Mouse (Mus musculus): ENCODE results near the gene Rin3. TPM values are rescaled to one million over a fixed set of nuclear protein-coding genes. Genes with fewer than 3 reads are reported as not detected.

Rin3 gene
- total RNA-seq, 2 experiments from 2014 or later = 14.0 to 17.5 TPM

DNA sequence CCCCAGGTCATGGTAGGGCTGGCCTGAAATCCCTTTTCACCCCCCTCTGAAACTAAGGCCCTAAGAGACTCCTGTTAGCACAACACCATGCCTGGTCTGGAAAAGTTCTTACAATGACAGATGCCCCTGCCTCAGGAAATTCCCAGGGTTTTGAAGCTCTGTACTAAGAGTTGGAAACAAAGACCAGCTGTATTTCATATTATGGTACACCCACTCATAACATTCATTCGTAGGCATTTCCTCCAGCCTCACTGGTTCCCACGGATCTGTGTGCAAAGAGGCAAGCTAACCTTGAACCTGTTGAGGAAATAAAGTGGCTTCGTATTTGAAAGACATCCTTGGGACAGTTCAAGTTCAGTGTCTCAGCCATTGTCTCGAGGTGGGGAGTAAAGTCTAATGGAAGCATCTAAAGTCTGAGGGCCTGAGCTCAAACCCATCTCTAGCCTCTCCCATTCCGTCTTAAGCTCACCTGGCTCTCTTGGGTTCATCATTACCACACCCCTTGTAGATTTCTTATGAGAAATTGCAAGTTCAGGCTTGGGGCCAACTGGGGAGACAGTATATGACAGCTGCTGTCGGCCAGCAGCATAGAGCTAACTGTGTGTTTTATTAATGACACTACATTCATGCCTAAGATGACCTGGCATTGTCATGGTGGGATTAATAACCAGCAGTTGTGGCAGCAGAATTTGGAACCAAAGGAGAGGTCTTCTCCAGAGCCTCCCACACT, 41.5 kb downstream of the Rin3 start:
- DNase-seq (ENCODE audit: low spot score) = no peak

GRCm38 (mm10) chr12:102324886-102325220, 42.0 kb downstream of the Rin3 start:
- no peak for DNase-seq (ENCODE audit: low spot score)
- intact Hi-C loops (cut with DNase I) = loop anchor here (2.0 kb wide), 1 partner anchor 16 kb away; no protein-coding TSS in a partner anchor

More for the DNA sequence above, 41.5 kb downstream of the Rin3 start:
- intact Hi-C loops (cut with DNase I) = loop anchor here (2.0 kb wide), 1 partner anchor 16 kb away; no protein-coding TSS in a partner anchor

DNA sequence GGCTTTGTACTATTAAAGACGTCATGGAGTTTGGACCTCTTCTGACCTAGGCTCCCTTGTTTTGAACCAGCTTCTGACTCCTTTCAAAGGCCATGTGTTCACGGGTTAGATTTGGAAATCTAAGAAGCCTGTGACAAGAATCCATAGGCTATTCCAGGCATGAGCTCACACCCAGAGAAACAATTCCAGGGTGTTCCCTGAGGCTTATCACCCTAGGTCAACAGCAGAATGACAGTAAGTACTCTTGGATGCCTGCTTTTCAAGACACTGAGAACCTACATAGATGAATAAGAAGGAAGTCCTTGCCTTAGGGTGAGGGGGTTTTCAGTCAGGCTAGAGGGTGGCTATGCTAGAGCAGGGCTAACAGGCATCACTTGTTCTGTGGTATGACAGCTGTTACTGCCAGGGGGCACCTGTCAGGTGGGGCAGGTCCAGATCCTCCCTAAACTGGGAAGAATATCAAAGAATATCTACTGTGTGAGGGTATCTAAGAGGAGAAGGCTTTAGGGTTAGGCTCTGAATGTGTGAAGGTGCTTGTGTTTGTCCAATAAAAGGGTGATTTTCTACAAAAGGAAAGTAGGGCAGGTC, 44.0 kb downstream of the Rin3 start:
- no peak for DNase-seq (ENCODE audit: low spot score)
- intact Hi-C loops (cut with DNase I) = no loop called here

DNA sequence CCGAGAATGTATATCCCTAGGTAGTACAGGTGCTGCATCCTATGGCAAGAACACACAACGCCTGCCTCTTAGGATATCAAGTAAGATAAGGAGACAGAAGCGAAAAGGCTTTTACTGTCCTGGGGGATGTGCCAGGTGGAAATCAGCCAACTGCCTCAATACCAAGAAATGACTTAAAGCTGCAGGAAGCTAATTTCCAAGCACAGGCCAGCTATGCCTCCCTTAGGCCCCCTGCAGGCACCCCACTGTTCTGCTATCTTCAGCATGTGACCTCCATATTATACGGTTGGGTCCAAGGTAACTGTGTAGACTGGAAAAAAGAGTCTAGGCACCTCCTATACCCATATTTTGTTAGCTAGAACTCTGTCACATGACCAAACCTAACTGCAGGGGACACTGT, 44.7 kb downstream of the Rin3 start:
- intact Hi-C loops (cut with DNase I) = no loop called here
- no peak for DNase-seq (ENCODE audit: low spot score)

DNA sequence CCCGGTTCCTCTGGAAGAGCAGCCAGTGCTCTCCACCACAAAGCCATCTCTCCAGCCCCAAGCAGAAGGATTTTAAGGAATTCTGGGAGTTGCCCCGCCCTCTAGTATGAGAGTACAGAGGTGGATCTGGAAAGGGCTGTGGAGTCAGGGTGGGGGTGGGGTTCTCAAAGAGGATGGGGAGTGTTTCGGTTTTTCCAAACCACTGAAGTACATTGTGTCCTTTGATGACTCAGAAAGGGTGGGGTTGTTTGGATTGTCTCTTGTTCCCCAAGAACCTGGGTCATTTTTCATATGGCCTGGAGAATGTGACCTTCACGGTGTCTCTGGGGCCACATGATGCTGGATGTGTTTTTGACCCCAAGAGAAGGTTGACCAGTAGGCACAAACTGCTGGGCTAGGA, 45.2 kb downstream of the Rin3 start:
- no peak for DNase-seq (ENCODE audit: low spot score)

GRCm38 (mm10) chr12:102330188-102330587, 47.3 kb downstream of the Rin3 start:
- no peak for DNase-seq (ENCODE audit: low spot score)
- intact Hi-C loops (cut with DNase I) = no loop called here

More for the DNA sequence above, 45.2 kb downstream of the Rin3 start:
- intact Hi-C loops (cut with DNase I) = no loop called here

- DNase-seq (ENCODE audit: low spot score) = no peak
- intact Hi-C loops (cut with DNase I) = no loop called here
These were observed 47.9 kb downstream of the Rin3 start for GRCm38 (mm10) chr12:102330731-102331130.

DNA sequence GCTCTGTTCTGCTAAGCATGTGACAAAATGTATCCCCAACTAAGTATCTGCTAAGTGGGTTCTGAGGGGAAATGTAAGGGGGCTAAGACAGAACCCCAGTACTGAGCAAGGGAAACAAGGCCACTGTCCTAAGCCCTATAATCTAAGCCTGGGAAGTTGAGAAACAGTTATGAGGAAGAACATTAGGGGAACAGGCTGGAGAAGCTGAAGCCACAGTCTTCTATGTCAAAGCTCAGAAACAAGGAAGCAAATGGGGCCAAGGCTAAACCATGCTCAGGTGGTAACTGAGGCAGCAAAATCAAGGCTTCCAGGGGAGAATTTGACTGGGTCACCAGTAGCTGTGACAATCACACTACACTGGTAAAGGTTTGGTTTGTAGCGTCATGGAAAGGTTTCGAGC, 50.3 kb downstream of the Rin3 start:
- intact Hi-C loops (cut with DNase I) = no loop called here
- no peak for DNase-seq (ENCODE audit: low spot score)

DNA sequence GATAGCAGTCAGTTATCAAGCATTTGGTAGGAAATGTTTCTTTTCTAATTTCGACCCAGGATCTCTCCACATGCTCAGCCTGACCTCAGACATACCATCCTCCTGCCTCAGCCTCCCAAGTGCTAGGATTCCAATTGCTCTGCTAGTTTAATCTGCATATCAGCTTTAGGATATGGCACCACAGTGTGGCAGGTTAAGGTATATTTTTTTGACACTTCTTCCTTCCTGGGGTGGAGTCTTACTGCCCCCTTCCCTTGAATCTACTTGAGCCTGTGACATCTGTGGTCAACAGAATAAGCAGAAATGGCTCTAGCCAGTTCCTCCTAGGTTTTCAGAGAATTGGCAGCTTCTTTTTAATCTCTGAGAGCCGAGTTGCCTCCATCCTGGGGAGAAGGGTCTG, 56.2 kb downstream of the Rin3 start:
- intact Hi-C loops (cut with DNase I) = no loop called here
- no peak for DNase-seq (ENCODE audit: low spot score)

DNA sequence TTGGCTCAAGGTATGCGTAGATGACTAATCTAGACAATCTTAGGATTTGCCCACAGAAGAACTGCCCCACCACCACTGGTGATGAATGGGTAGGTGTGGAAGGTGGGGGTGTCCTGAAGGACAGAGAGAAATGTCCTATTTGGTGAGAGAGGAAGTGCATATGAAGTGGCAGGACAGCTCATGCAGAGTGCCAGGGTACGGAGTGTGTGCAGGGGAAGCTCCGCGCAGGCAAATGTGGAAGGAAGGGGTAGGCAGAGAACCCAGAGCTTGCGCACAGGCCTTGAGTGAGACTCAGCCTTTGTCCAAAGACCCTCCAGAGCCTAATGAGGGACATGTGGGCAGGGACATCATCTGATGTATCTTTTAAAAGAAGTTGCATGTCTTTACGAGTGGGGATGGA, 57.6 kb downstream of the Rin3 start:
- no peak for DNase-seq (ENCODE audit: low spot score)
- intact Hi-C loops (cut with DNase I) = loop anchor here (5.0 kb wide), 1 partner anchor 88 kb away; no protein-coding TSS in a partner anchor

DNA sequence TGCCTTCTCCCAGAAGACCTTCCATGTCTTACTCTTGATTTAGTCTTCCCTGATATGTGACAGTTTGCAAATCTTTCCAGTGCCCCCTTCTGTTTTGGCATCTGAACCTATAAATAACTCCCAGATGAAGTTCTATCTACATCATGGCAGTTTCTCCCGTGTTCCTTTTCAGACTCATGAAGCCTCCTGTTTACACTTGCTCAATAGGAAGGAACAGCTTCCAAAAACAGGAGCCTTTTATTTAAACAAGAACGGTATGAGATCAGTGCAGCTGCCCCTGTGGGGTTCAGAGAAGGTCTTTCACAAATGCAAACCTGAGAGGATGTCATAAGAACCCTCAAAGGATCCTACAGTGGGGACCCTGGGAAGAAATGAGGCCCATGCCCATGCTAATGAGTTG, 59.3 kb downstream of the Rin3 start:
- DNase-seq (ENCODE audit: low spot score) = no peak
- intact Hi-C loops (cut with DNase I) = loop anchor here (5.0 kb wide), 1 partner anchor 90 kb away; no protein-coding TSS in a partner anchor

DNA sequence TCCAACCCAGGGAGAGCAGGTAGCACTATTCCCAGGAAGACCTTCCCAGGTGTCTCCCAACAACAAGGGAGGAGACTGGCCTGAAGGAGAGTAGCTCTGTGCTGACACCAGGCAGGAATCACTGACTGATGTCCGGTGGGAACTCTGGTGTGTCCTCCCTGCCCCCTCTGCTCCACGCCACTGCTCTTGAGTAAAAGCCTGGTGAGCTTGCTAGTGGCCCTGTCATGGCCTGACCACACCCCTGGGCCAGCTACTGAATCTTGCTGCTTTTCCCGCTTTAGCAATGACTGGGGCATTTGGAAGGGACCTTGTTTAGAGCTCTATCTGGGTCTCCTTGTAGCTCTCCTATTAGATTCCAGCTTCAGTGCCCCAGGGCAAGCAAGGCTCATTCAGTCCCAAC, 59.8 kb downstream of the Rin3 start:
- intact Hi-C loops (cut with DNase I) = loop anchor here (5.0 kb wide), 1 partner anchor 90 kb away; no protein-coding TSS in a partner anchor
- no peak for DNase-seq (ENCODE audit: low spot score)

DNA sequence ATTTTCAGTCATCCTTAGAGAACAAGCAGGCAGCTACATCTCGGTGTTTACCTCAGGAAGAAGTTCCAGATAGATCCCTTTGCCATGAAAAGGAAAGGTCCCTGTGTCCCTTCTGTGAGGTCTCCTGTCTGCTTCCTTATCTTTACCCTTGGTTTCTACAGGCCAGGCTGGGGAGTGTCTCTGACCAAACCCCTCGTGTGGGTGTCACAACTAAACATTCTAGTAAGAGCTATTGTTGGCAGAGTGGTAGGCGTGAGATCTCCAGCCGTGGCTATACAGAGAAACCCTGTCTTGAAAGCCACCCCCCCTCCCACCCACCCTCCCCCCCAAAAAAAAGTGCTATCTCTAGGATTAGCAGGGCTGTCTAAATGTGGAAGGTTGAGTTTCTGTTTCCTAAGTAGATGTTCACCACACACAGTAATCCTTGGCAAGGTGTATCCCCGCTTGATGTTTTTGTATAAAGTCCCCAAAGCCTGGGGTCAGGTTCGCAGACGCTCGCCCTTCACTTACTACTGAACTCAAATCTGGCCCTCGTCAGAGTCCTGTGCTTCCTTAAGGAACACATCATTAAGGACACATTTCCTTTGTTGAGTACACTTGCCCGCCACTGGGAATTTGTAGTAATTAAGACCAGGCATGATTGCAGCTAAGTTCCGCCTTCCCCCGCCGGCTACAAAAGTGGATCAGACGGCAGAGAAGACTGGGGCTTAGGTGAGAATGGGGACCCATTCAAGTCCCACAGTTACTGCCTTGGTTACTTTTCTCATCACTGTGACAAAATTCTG, 62.4 kb downstream of the Rin3 start:
- no peak for DNase-seq (ENCODE audit: low spot score)

GRCm38 (mm10) chr12:102346507-102346906, 63.7 kb downstream of the Rin3 start:
- no peak for DNase-seq (ENCODE audit: low spot score)
- intact Hi-C loops (cut with DNase I) = no loop called here

More for the DNA sequence above, 62.4 kb downstream of the Rin3 start:
- intact Hi-C loops (cut with DNase I) = no loop called here

DNA sequence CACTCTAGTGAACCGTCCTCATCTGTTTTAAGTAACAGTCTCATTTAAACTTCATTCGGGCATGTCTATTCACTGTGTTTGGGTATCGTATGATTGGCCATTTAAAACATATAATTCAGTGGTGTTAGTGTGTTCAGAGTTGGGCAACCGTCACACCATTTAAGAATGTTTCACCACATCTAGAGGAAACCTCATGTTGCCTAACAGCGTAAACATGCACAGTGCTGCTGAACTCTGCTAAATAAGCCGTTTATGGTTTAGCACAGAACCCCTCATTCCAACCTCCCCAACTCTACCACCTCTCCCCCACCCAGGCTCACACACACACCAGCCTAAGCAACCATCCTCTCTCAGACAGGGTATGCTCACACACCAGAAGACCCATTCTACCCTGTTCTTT, 65.6 kb downstream of the Rin3 start:
- intact Hi-C loops (cut with DNase I) = no loop called here
- DNase-seq (ENCODE audit: low spot score) = no peak

GRCm38 (mm10) chr12:102350997-102351396, 68.1 kb downstream of the Rin3 start:
- intact Hi-C loops (cut with DNase I) = no loop called here
- DNase-seq (ENCODE audit: low spot score) = no peak

DNA sequence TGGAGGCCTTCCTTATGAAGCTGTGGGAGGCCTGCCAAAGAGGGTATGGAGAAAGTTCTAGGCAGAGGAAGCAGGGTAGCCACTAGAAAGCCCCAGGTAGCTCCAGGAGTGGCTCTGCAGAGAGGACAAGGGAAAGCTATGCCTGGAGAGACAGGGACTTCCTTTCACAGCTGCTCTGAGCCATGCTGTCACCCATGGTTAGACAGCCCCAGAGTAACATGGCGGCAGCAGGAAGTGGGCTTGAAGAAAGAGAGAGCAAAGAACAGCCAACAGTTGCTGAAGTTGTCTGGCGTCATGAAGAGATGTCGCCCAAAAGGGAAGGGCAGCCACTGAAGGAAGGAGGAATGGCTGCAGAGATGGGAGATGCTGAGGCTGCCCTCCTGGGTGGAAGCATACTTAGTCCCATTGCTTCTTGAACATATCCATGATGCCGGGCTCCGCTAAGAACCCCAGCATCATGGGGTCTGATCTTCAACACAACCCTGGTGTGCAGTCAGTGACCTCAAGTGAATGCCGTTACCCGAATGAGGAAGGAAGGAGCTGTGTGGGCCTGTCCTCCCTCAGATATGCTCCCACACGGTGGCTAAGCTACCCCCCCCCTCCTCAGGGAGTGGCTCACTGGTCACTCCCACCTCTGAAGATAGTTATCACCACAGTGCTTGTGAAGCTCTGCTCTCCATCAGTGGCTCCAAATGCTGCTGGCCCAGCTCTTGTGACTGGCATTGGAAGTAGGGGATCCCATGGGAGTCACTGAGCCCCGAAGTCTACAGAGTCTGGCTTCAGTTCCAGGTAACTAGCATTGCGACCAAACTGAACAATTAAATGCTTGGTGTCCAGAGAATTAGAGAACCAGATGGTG, 71.5 kb downstream of the Rin3 start:
- intact Hi-C loops (cut with DNase I) = no loop called here
- no peak for DNase-seq (ENCODE audit: low spot score)

GRCm38 (mm10) chr12:102355784-102356183, 72.9 kb downstream of the Rin3 start:
- intact Hi-C loops (cut with DNase I) = no loop called here

DNA sequence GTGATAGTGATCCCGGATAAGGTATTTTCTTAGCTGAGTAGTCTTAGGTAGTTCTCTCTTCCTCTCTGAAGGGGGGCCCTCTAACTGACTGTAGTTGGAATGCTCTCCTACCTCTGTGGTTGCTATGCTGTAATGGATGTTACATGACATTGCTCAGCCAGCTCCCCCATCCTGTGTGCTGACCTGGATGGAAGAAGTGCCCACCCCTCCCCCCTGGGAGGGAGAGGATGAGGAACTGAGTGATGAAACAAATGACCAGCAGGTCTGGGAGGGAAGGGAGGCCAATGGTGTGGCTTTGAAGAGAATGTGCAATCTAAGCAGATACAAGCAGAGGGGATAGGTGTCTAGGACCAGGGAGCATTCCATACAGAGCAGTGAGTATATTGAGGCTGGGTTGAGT, 73.9 kb downstream of the Rin3 start:
- intact Hi-C loops (cut with DNase I) = no loop called here

More at GRCm38 (mm10) chr12:102355784-102356183, 72.9 kb downstream of the Rin3 start:
- no peak for DNase-seq (ENCODE audit: low spot score)

DNA sequence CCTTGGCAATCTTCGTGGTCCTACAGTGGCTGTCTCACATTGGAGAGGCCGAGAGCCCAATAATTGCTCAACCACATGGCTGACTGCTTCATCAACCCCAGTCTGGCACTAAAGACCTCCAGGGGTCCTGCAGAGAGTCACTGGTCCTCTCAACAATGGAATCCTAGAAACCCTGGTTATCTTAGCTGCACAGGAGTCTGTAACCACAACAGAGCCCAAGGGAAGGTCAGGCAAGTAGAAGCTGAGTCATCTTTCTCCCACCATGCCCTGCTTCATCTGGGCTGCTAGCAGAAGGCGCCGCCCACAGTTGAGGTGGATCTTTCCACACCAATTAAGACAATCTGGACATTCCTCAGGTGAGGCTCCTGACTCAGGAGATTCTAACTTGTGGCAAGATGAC, 76.5 kb downstream of the Rin3 start:
- DNase-seq (ENCODE audit: low spot score) = no peak
- intact Hi-C loops (cut with DNase I) = no loop called here

More for the DNA sequence above, 73.9 kb downstream of the Rin3 start:
- no peak for DNase-seq (ENCODE audit: low spot score)

Measured in heart, postnatal 25 days (tissue).